Mouse (Mus musculus) E14TG2a.4 (cell line): ENCODE data around the gene Gm498.

Experiments
- H3K27me3 ChIP-seq: 2 replicates; pipeline ENCODE4 v1.6.1; 2014; ENCODE audit warnings: low read length, control low read depth; ENCODE audit not compliant: insufficient read depth
- H3K36me3 ChIP-seq: 2 replicates; pipeline ENCODE4 v1.6.1; 2014; ENCODE audit warnings: low read length, control low read depth; ENCODE audit not compliant: insufficient read depth
- H3K4me1 ChIP-seq: replicated peaks from 2 replicates; pipeline ENCODE4 v1.6.1; 2014; ENCODE audit warnings: low read depth, low read length, control low read depth
- H3K4me3 ChIP-seq: replicated peaks from 2 replicates; pipeline ENCODE4 v1.5.1; 2014; ENCODE audit warnings: mild to moderate bottlenecking, low read length
- H3K9me3 ChIP-seq: 2 replicates; pipeline ENCODE4 v1.6.1; 2014; ENCODE audit warnings: low read length, control low read depth
- CTCF ChIP-seq: conservative IDR thresholded peaks from 2 replicates; pipeline ENCODE4 v1.5.1; 2014; ENCODE audit warnings: low read length
- NANOG ChIP-seq: IDR thresholded peaks from 2 replicates; pipeline ENCODE4 v1.6.1; 2014; ENCODE audit warnings: borderline replicate concordance, low read length, mixed read lengths
- POU5F1 ChIP-seq: IDR thresholded peaks from 2 replicates; pipeline ENCODE4 v1.6.1; 2014; ENCODE audit warnings: low read length, borderline replicate concordance

The Gm498 gene

DNA sequence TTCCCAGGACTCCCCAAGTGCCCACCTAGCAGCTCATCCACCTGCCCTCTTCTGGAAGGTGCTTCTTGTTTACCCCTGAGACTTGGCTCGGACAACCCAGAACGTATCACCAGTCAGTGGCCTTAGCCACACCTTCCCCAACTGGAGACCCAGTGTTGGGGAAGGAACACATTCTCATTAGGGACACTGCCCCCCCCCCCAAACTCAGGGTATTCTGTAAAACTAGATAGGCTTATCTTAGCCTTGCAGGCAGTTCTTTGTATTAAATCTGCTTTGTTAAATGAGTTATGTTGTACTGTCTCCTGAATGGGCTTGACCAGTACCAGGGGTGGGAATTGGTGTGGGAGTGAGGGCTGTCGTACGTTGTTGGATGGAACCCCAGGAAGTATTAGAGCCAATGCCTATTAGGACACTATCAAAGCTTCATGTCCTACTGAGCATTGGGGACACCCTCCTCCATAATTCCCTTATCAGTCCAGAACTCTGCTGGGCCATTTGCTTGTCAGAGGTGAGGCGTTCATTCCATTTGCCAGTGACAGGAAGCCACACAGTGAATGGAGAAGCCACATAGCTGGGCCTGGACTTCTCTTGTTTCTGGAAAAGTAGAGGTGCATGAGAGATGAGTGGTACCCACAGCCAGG lies 18.4 kb upstream of the Gm498 start:
- Histone ChIP-seq H3K4me3 (no peak overlapping the region), H3K9me3 (no peaks in the 10 kb centered on the region), H3K36me3 (peaks cover 59% of the 10 kb centered on the region), H3K4me1 (peaks cover 12% of the 10 kb centered on the region), H3K27me3 (no peaks in the 10 kb centered on the region)
- TF ChIP-seq CTCF (no peak), NANOG (no peak), POU5F1 (no peak)

DNA sequence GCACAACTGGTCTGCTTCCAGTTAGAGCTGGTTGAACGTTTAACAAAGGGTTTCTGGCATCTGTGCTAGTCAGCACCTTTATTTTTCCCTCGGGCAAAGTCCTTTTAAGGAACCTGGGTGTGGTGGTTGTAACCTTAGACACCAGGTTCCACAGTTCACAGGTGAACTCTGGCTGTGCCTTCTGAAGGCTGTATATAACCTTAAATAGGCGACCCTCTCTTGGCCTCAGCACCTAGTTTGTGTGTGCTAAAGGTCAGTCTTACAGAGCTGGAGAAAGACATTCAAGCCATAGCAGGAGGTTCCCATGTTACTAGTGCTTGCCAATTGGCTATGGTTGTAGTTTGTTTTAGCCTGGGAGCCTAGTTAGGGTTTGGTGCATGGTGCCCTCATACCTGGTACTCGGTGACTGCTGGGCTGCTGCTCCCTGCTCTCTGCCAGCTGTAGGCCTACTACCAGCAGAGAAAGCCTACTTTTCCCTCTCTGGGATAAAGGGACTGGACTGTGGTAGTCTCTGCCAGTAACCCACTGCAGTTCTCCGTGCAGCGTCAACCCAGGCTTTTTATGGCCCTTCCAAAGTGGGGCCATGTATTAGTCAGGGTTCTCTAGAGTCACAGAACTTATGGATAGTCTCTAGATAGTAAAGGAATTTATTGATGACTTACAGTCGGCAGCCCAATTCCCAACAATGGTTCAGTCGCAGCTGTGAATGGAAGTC lies 17.7 kb upstream of the Gm498 start:
- TF ChIP-seq POU5F1 (no peak), CTCF (no peak), NANOG (no peak)
- Histone ChIP-seq H3K36me3 (peaks cover 52% of the 10 kb centered on the region), H3K9me3 (no peaks in the 10 kb centered on the region), H3K27me3 (no peaks in the 10 kb centered on the region), H3K4me3 (no peak overlapping the region), H3K4me1 (peaks cover 12% of the 10 kb centered on the region)

DNA sequence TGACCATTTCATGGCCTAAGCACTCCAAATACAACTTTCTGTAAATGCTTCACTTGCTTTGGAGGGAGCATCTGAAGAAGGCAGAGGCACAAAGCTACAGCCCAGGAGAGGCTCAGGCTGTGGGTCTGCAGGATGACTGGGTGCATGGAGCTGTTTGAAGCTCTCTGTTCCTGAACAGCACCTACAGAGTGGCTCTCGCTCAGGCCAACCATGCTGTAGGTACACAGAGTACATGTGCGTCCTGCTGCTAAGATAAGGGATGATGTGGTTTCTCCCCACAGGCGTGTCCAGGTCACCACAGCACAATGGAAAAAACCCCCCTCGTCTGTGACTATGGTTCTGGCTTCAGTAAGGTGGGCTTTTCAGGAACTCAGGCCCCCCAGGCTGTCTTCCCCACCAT lies 2.2 kb downstream of the Gm498 start:
- Histone ChIP-seq H3K4me1 (no peaks in the 10 kb centered on the region), H3K36me3 (no peaks in the 10 kb centered on the region), H3K27me3 (peaks cover 18% of the 10 kb centered on the region), H3K4me3 (no peak overlapping the region), H3K9me3 (peaks cover 19% of the 10 kb centered on the region)
- no peak for TF ChIP-seq CTCF

DNA sequence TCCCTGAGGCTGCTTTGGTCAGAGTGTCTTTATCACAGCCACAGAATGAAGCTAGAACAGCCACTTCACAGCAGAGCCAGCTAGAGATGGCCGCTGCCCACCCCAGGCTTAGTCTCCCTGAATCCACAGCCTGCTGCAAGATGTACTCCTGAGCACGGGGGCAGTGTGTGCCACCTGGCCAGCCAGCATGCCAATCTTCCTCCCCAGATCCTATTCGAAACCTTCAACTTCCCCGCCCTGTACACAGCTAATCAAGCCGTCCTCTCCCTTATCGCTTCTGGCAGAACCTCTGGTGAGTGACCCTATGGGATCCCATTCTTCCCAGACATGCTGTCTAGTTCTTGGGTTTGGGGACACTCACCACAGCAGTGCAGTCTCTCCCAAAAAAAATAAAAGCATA lies 17.1 kb downstream of the Gm498 start:
- Histone ChIP-seq H3K4me3 (no peak overlapping the region), H3K27me3 (no peaks in the 10 kb centered on the region; the same call in 1 of the 2 replicates), H3K36me3 (no peaks in the 10 kb centered on the region), H3K9me3 (no peaks in the 10 kb centered on the region), H3K4me1 (peaks cover 37% of the 10 kb centered on the region)
- TF ChIP-seq POU5F1 (no peak), CTCF (no peak), NANOG (no peak)

DNA sequence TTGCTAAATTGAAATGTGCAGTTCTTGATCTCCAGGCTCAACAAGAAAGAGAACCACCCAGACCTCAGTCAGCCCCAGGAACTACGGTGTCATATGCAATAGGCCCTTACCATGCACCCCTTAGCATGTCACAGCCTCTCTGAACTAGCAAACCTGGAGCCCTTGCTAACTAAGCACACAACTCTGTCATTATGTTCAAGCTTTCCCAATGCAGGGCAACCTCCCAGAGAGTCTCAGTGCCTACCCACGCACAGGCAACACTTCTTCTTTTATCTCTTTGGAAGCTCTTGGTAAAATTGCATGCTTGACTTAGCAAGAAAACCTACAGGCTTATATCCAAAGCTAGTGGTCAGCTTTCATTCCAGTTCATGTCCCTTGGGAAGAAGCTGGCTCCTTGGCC lies 24.5 kb downstream of the Gm498 start:
- no peak overlapping the region for H3K4me3 ChIP-seq
- peaks cover 7% of the 10 kb centered on the region for H3K27me3 ChIP-seq
- no peaks in the 10 kb centered on the region for H3K9me3 ChIP-seq
- TF ChIP-seq NANOG: no peak
- TF ChIP-seq CTCF: no peak
- no peak for TF ChIP-seq POU5F1
- H3K36me3 ChIP-seq: no peaks in the 10 kb centered on the region
- H3K4me1 ChIP-seq: peaks cover 24% of the 10 kb centered on the region

DNA sequence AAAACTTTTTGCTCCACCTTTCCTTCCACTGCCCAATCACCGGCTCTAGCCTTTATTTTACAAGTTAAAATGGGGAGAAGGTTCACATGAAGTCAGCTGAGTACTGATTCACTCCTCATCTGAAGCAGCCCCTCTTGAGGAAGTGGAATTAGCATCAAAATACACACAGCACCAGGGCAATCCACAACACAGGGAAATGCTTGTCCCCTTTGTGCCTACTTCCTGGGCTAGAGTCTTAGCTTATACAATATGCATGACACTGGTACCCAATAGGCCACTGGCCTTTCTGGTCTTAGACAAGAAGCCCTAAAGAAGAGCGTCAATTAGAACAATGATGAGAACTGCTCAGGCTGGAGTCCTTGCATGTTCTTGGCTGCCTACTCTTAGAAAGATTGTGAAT lies 25.7 kb downstream of the Gm498 start:
- Histone ChIP-seq H3K36me3 (no peaks in the 10 kb centered on the region), H3K4me3 (no peak overlapping the region), H3K27me3 (peaks cover 7% of the 10 kb centered on the region), H3K9me3 (peaks cover 2% of the 10 kb centered on the region; the same call in 1 of the 2 replicates), H3K4me1 (peaks cover 24% of the 10 kb centered on the region)
- no peak for TF ChIP-seq CTCF
- peak; percentile 62; the same call in 1 of the 2 replicates for TF ChIP-seq NANOG
- TF ChIP-seq POU5F1: peak; percentile 30; the same call in 1 of the 2 replicates

DNA sequence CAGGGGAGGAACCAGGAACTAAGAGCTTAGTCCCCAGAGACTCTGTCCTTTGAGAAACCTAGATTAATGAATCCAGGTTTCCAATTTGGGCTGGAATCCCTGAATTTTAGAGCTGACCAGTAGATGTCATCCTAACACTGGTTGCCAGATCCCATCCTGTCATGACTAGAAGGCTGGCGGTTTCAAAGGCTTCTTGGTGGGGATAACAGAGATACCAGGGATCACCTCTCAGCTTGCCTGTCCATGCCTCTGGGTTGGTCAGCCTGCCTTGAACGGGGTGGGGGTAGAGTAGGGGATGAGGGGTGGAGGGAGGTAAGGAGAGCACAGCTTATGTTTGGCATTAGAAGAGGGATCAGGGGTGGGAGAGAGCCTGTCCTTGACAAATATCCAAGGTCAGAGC lies 34.0 kb downstream of the Gm498 start:
- Histone ChIP-seq H3K27me3 (peaks cover 8% of the 10 kb centered on the region), H3K4me3 (no peak overlapping the region), H3K36me3 (no peaks in the 10 kb centered on the region), H3K9me3 (peaks cover 6% of the 10 kb centered on the region; the same call in 1 of the 2 replicates), H3K4me1 (no peaks in the 10 kb centered on the region)
- TF ChIP-seq NANOG (no peak), POU5F1 (no peak), CTCF (no peak)

DNA sequence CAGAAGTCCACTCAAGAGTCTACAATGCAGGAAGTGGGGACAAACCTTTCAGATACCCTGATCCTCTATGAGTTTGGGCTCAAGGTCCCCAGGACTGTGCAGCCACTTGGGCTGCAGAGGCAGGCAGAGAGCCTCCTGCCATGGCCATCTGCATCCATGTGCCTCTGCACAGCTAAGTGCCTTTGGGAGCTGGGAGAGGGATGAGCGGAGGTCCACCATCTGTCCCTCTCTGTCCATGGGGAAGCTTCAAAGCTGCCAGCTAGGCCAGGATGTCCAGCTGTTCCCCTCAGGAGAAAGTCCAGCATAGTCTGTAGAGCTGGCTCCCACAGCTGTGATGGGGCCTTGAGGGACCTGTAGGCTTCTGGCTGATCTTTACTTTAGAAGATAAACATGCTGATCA lies 38.5 kb downstream of the Gm498 start:
- TF ChIP-seq CTCF (no peak), POU5F1 (no peak), NANOG (no peak)
- Histone ChIP-seq H3K4me3 (no peak overlapping the region), H3K27me3 (peaks cover 10% of the 10 kb centered on the region), H3K36me3 (no peaks in the 10 kb centered on the region), H3K4me1 (no peaks in the 10 kb centered on the region), H3K9me3 (no peaks in the 10 kb centered on the region)

DNA sequence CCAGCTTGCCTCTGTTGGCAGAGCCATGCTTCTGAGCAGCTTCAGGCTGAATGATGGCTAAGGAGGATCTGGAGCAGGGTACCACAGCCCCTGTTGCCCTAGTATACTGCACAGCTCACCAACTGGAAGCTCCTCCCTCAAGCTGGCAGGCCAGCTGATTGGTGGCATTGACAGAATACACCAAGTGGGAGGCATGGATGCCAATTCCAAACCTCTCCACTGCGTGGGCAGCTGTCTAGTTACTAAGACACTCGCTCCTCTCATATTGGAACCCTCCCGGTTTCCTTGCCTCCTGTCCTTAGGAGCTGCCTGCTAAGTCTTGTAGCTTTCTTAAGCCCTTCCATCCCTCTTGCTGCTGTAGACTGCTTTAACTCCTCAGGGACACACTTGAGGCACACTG lies 39.0 kb downstream of the Gm498 start:
- H3K36me3 ChIP-seq: no peaks in the 10 kb centered on the region
- H3K9me3 ChIP-seq: no peaks in the 10 kb centered on the region
- TF ChIP-seq CTCF (no peak), NANOG (no peak), POU5F1 (no peak)

More for the DNA sequence above, 39.0 kb downstream of the Gm498 start:
- Histone ChIP-seq H3K4me1 (no peaks in the 10 kb centered on the region), H3K27me3 (peaks cover 10% of the 10 kb centered on the region), H3K4me3 (no peak overlapping the region)
